Mouse (Mus musculus): ENCODE results near the gene Nr3c2.

- TF ChIP-seq GATA1 (IDR thresholded peaks at IDR 0.05; ENCODE audit: low read length) (no peak), TAL1 (IDR thresholded peaks at IDR 0.05; ENCODE audit: low read length) (no peak)
These were observed 22.4 kb upstream of the Nr3c2 start for GRCm38 (mm10) chr8:76876809-76877208.

Measured in erythroblast, embryonic 14.5 days (primary cell).